Mouse (Mus musculus): ENCODE data around the gene Gorasp1. TPM values are rescaled to one million over a fixed set of nuclear protein-coding genes. Genes with fewer than 3 reads are reported as not detected.
A peak's percentile ranks its signal among the peaks of the same experiment; 100 is the strongest.

The Gorasp1 gene
- 22.5 and 23.2 TPM in 2 replicates for polyA plus RNA-seq (2012; rRNA removed)

GRCm38 (mm10) chr9:119937005-119937773, at the start of gene Gorasp1, which contains the start of gene Ttc21a:
Gene Gorasp1, minus strand, starts transcription at chr9:119937565.
Gene Ttc21a, plus strand, starts transcription at chr9:119937606.
- DNase-seq (ENCODE audit: low read depth): peak; percentile 96
- TF ChIP-seq CTCF (IDR thresholded peaks at IDR 0.05; ENCODE audit: borderline replicate concordance, extremely low read depth, insufficient read depth, insufficient read length) (no peak), POLR2A (IDR thresholded peaks at IDR 0.05; ENCODE audit: borderline replicate concordance, extremely low read depth, insufficient read depth, insufficient read length, poor library complexity, severe bottlenecking) (peak; percentile 83; the same call in 1 of the 2 replicates)

- TF ChIP-seq CTCF (IDR thresholded peaks at IDR 0.05; ENCODE audit: borderline replicate concordance, extremely low read depth, insufficient read depth, insufficient read length) (no peak), POLR2A (IDR thresholded peaks at IDR 0.05; ENCODE audit: borderline replicate concordance, extremely low read depth, insufficient read depth, insufficient read length, poor library complexity, severe bottlenecking) (no peak)
- DNase-seq (ENCODE audit: low read depth): no peak
Observed at GRCm38 (mm10) chr9:119985881-119986574, 48.7 kb upstream of the Gorasp1 start.

- DNase-seq (ENCODE audit: low read depth): no peak
- TF ChIP-seq POLR2A (IDR thresholded peaks at IDR 0.05; ENCODE audit: borderline replicate concordance, extremely low read depth, insufficient read depth, insufficient read length, poor library complexity, severe bottlenecking): no peak
- no peak for TF ChIP-seq CTCF (IDR thresholded peaks at IDR 0.05; ENCODE audit: borderline replicate concordance, extremely low read depth, insufficient read depth, insufficient read length)
Observed at GRCm38 (mm10) chr9:119984536-119985011, 47.2 kb upstream of the Gorasp1 start, which contains the start of gene Csrnp1. Gene Csrnp1, minus strand, starts transcription at chr9:119984658.

- peak; percentile 47; the same call in 1 of the 2 replicates for TF ChIP-seq POLR2A (IDR thresholded peaks at IDR 0.05; ENCODE audit: borderline replicate concordance, extremely low read depth, insufficient read depth, insufficient read length, poor library complexity, severe bottlenecking)
- no peak for TF ChIP-seq CTCF (IDR thresholded peaks at IDR 0.05; ENCODE audit: borderline replicate concordance, extremely low read depth, insufficient read depth, insufficient read length)
- DNase-seq (ENCODE audit: low read depth): peak; percentile 84
Observed at GRCm38 (mm10) chr9:119983585-119984535, 46.5 kb upstream of the Gorasp1 start.

GRCm38 (mm10) chr9:119982956-119983551, 45.7 kb upstream of the Gorasp1 start:
- no peak for TF ChIP-seq POLR2A (IDR thresholded peaks at IDR 0.05; ENCODE audit: borderline replicate concordance, extremely low read depth, insufficient read depth, insufficient read length, poor library complexity, severe bottlenecking)
- no peak for TF ChIP-seq CTCF (IDR thresholded peaks at IDR 0.05; ENCODE audit: borderline replicate concordance, extremely low read depth, insufficient read depth, insufficient read length)
- no peak for DNase-seq (ENCODE audit: low read depth)

GRCm38 (mm10) chr9:119982241-119982811, 45.0 kb upstream of the Gorasp1 start:
- DNase-seq (ENCODE audit: low read depth): peak; percentile 75
- TF ChIP-seq CTCF (IDR thresholded peaks at IDR 0.05; ENCODE audit: borderline replicate concordance, extremely low read depth, insufficient read depth, insufficient read length): peak; percentile 34; the same call in 1 of the 2 replicates
- TF ChIP-seq POLR2A (IDR thresholded peaks at IDR 0.05; ENCODE audit: borderline replicate concordance, extremely low read depth, insufficient read depth, insufficient read length, poor library complexity, severe bottlenecking): no peak

- DNase-seq (ENCODE audit: low read depth): peak; percentile 77
- TF ChIP-seq CTCF (IDR thresholded peaks at IDR 0.05; ENCODE audit: borderline replicate concordance, extremely low read depth, insufficient read depth, insufficient read length) (no peak), POLR2A (IDR thresholded peaks at IDR 0.05; ENCODE audit: borderline replicate concordance, extremely low read depth, insufficient read depth, insufficient read length, poor library complexity, severe bottlenecking) (no peak)
Observed at GRCm38 (mm10) chr9:119981183-119982179, 44.1 kb upstream of the Gorasp1 start.

GRCm38 (mm10) chr9:119980770-119981182, 43.4 kb upstream of the Gorasp1 start:
- DNase-seq (ENCODE audit: low read depth): peak; percentile 24
- TF ChIP-seq POLR2A (IDR thresholded peaks at IDR 0.05; ENCODE audit: borderline replicate concordance, extremely low read depth, insufficient read depth, insufficient read length, poor library complexity, severe bottlenecking): no peak
- no peak for TF ChIP-seq CTCF (IDR thresholded peaks at IDR 0.05; ENCODE audit: borderline replicate concordance, extremely low read depth, insufficient read depth, insufficient read length)

- TF ChIP-seq CTCF (IDR thresholded peaks at IDR 0.05; ENCODE audit: borderline replicate concordance, extremely low read depth, insufficient read depth, insufficient read length): no peak
- TF ChIP-seq POLR2A (IDR thresholded peaks at IDR 0.05; ENCODE audit: borderline replicate concordance, extremely low read depth, insufficient read depth, insufficient read length, poor library complexity, severe bottlenecking): no peak
- DNase-seq (ENCODE audit: low read depth): no peak
Observed at GRCm38 (mm10) chr9:119979749-119980148, 42.4 kb upstream of the Gorasp1 start.

Data from brain, embryonic 14.5 days (tissue).